Mouse (Mus musculus): ENCODE measurements around the gene Tex37. TPM values are rescaled to one million over a fixed set of nuclear protein-coding genes. Genes with fewer than 3 reads are reported as not detected.

The Tex37 gene
- not detected for total RNA-seq (2021)
- long read RNA-seq, experiment 1 = 0 reads
- long read RNA-seq, experiment 2 = 0 reads

GRCm38 (mm10) chr6:70918827-70919226 lies at the start of gene Tex37:
Gene Tex37, minus strand, starts transcription at chr6:70918927.
- DNase-seq (ENCODE audit: low spot score in 2 of 2) = no peak

- DNase-seq (ENCODE audit: low spot score in 2 of 2) = no peak
These were observed 49.6 kb upstream of the Tex37 start for GRCm38 (mm10) chr6:70968291-70968690.

- DNase-seq (ENCODE audit: low spot score in 2 of 2) = no peak
These were observed 48.7 kb upstream of the Tex37 start for GRCm38 (mm10) chr6:70967422-70967821.

GRCm38 (mm10) chr6:70965694-70966093 lies 47.0 kb upstream of the Tex37 start:
- DNase-seq (ENCODE audit: low spot score in 2 of 2) = no peak

GRCm38 (mm10) chr6:70964116-70964830 lies 45.5 kb upstream of the Tex37 start:
- no peak for DNase-seq (ENCODE audit: low spot score in 2 of 2)

- no peak for DNase-seq (ENCODE audit: low spot score in 2 of 2)
These were observed 38.7 kb upstream of the Tex37 start for GRCm38 (mm10) chr6:70957341-70957940.

- no peak for DNase-seq (ENCODE audit: low spot score in 2 of 2)
These were observed 38.2 kb upstream of the Tex37 start for GRCm38 (mm10) chr6:70956936-70957335.

- DNase-seq (ENCODE audit: low spot score in 2 of 2) = peak in 1 of 2 experiments; percentile 27
These were observed 37.7 kb upstream of the Tex37 start, which contains the start of gene Foxi3 for GRCm38 (mm10) chr6:70956285-70956912. Gene Foxi3, plus strand, starts transcription at chr6:70956531.

GRCm38 (mm10) chr6:70955841-70956240 lies 37.1 kb upstream of the Tex37 start:
- DNase-seq (ENCODE audit: low spot score in 2 of 2) = no peak

- DNase-seq (ENCODE audit: low spot score in 2 of 2) = no peak
These were observed 36.6 kb upstream of the Tex37 start for GRCm38 (mm10) chr6:70955291-70955800.

- no peak for DNase-seq (ENCODE audit: low spot score in 2 of 2)
These were observed 35.3 kb upstream of the Tex37 start for GRCm38 (mm10) chr6:70954040-70954439.

GRCm38 (mm10) chr6:70953274-70953673 lies 34.5 kb upstream of the Tex37 start:
- DNase-seq (ENCODE audit: low spot score in 2 of 2) = no peak

- no peak for DNase-seq (ENCODE audit: low spot score in 2 of 2)
These were observed 13.1 kb upstream of the Tex37 start for GRCm38 (mm10) chr6:70931801-70932200.

GRCm38 (mm10) chr6:70921274-70922074 lies 2.7 kb upstream of the Tex37 start:
- peak; percentile 25 to 38 for DNase-seq (ENCODE audit: low spot score in 2 of 2)

GRCm38 (mm10) chr6:70912396-70912765 lies 6.3 kb downstream of the Tex37 start:
- DNase-seq (ENCODE audit: low spot score in 2 of 2) = no peak

- no peak for DNase-seq (ENCODE audit: low spot score in 2 of 2)
These were observed 6.9 kb downstream of the Tex37 start for GRCm38 (mm10) chr6:70911668-70912395.

- no peak for DNase-seq (ENCODE audit: low spot score in 2 of 2)
These were observed 8.4 kb downstream of the Tex37 start for GRCm38 (mm10) chr6:70910285-70910684.

- no peak for DNase-seq (ENCODE audit: low spot score in 2 of 2)
These were observed 9.2 kb downstream of the Tex37 start for GRCm38 (mm10) chr6:70909572-70909971.

GRCm38 (mm10) chr6:70903689-70904088 lies 15.0 kb downstream of the Tex37 start:
- DNase-seq (ENCODE audit: low spot score in 2 of 2) = no peak

- DNase-seq (ENCODE audit: low spot score in 2 of 2) = no peak
These were observed 19.1 kb downstream of the Tex37 start for GRCm38 (mm10) chr6:70899594-70900003.

Measured in adrenal gland, adult 18-20 months (tissue).